Mouse (Mus musculus) liver, embryonic 16.5 days (tissue): ENCODE measurements around the gene Gatb. TPM values are rescaled to one million over a fixed set of nuclear protein-coding genes. Genes with fewer than 3 reads are reported as not detected.
A peak's percentile ranks its signal among the peaks of the same experiment; 100 is the strongest.

Source experiments
- ATAC-seq: fragments of 200-750 bp; cut with Nextera tagmentation; 2 replicates; pipeline ENCODE4 v1.8.0; 2017; ENCODE audit warnings: low read depth, mild to moderate bottlenecking, moderate number of reproducible peaks, moderate library complexity
- H3K27ac ChIP-seq: fragments of 300-500 bp; sonication (generic); 2 replicates; pipeline ENCODE4 v1.5.1; 2014; ENCODE audit warnings: mild to moderate bottlenecking, low read length
- H3K27me3 ChIP-seq: fragments of 300-500 bp; sonication (generic); 2 replicates; pipeline ENCODE4 v1.6.1; 2014; ENCODE audit warnings: low read depth, low read length, mixed read lengths; ENCODE audit not compliant: control insufficient read depth, insufficient read depth
- H3K36me3 ChIP-seq: fragments of 300-500 bp; sonication (generic); 2 replicates; pipeline ENCODE4 v1.6.1; 2014; ENCODE audit warnings: mild to moderate bottlenecking; ENCODE audit not compliant: control insufficient read depth, insufficient read depth
- H3K4me1 ChIP-seq: fragments of 300-500 bp; sonication (generic); 2 replicates; pipeline ENCODE4 v1.6.1; 2014; ENCODE audit warnings: low read depth, low read length, mixed read lengths; ENCODE audit not compliant: control insufficient read depth
- H3K4me2 ChIP-seq: fragments of 300-500 bp; sonication (generic); 2 replicates; pipeline ENCODE4 v1.6.1; 2014; ENCODE audit warnings: low read depth, low read length, mixed read lengths
- H3K4me3 ChIP-seq: fragments of 300-500 bp; sonication (generic); 2 replicates; pipeline ENCODE4 v1.5.1; 2014; ENCODE audit warnings: low read depth, mild to moderate bottlenecking, low read length
- H3K9ac ChIP-seq: fragments of 300-500 bp; sonication (generic); 2 replicates; pipeline ENCODE4 v1.6.1; 2014; ENCODE audit warnings: low read depth, low read length
- H3K9me3 ChIP-seq: fragments of 300-500 bp; sonication (generic); replicated peaks from 2 replicates; pipeline ENCODE4 v1.6.1; 2016; ENCODE audit warnings: low read length; ENCODE audit not compliant: control insufficient read depth
- WGBS: fragments of 180-500 bp; shearing (Covaris S2); extraction: QIAGEN DNeasy Blood & Tissue Kit; methylation state at CpG from one replicate; pipeline ENCODE4 v1.1.7; 2014; ENCODE audit not compliant: insufficient replicate concordance; 5-methylcytosine and 5-hydroxymethylcytosine counted together
- polyA plus RNA-seq: library from polyadenylated mRNA; unstranded; fragments of >200 nt; fragmentation: Nextera tagmentation; extraction: Ambion mirVana; gene quantifications from 2 replicates; pipeline ENCODE4 v1.2.1, GENCODE M21; 2015

The Gatb gene
- polyA plus RNA-seq, 1 experiment from 2014 or later = 16.9 TPM

GRCm38 (mm10) chr3:85661926-85662813 is 88.3 kb downstream of the Gatb start:
- Histone ChIP-seq H3K27me3 (no peaks in the 10 kb centered on the region), H3K36me3 (no peaks in the 10 kb centered on the region), H3K4me2 (no peak overlapping the region), H3K9ac (no peak overlapping the region), H3K4me3 (no peak overlapping the region), H3K27ac (no peak overlapping the region), H3K4me1 (no peaks in the 10 kb centered on the region), H3K9me3 (no peaks in the 10 kb centered on the region)
- ATAC-seq = no peak
- WGBS = 61% methylated on average over 10 of the region's 10 CpGs

- Histone ChIP-seq H3K9me3 (no peaks in the 10 kb centered on the region), H3K9ac (no peak overlapping the region), H3K4me2 (no peak overlapping the region), H3K27me3 (no peaks in the 10 kb centered on the region), H3K36me3 (no peaks in the 10 kb centered on the region), H3K4me3 (no peak overlapping the region), H3K27ac (no peak overlapping the region), H3K4me1 (no peaks in the 10 kb centered on the region)
- WGBS = 68% methylated on average over 5 of the region's 5 CpGs
- no peak for ATAC-seq
These were observed 89.9 kb downstream of the Gatb start for GRCm38 (mm10) chr3:85663826-85664225.

GRCm38 (mm10) chr3:85664591-85665171 is 90.8 kb downstream of the Gatb start:
- Histone ChIP-seq H3K4me3 (no peak overlapping the region), H3K27me3 (no peaks in the 10 kb centered on the region), H3K4me2 (no peak overlapping the region), H3K9ac (no peak overlapping the region), H3K27ac (no peak overlapping the region), H3K36me3 (no peaks in the 10 kb centered on the region), H3K9me3 (no peaks in the 10 kb centered on the region), H3K4me1 (no peaks in the 10 kb centered on the region)
- 67% methylated on average over 10 of the region's 10 CpGs for WGBS
- no peak for ATAC-seq

GRCm38 (mm10) chr3:85666166-85666565 is 92.2 kb downstream of the Gatb start:
- Histone ChIP-seq H3K4me1 (no peaks in the 10 kb centered on the region), H3K4me3 (no peak overlapping the region), H3K27ac (no peak overlapping the region), H3K27me3 (no peaks in the 10 kb centered on the region), H3K36me3 (no peaks in the 10 kb centered on the region), H3K9me3 (no peaks in the 10 kb centered on the region), H3K9ac (no peak overlapping the region), H3K4me2 (no peak overlapping the region)
- WGBS = 60% methylated on average over 3 of the region's 3 CpGs
- no peak for ATAC-seq

- Histone ChIP-seq H3K4me3 (no peak overlapping the region), H3K9ac (no peak overlapping the region), H3K27me3 (no peaks in the 10 kb centered on the region), H3K4me1 (no peaks in the 10 kb centered on the region), H3K36me3 (no peaks in the 10 kb centered on the region), H3K9me3 (no peaks in the 10 kb centered on the region), H3K27ac (no peak overlapping the region), H3K4me2 (no peak overlapping the region)
- WGBS = 64% methylated on average over 12 of the region's 12 CpGs
- no peak for ATAC-seq
These were observed 92.8 kb downstream of the Gatb start for GRCm38 (mm10) chr3:85666736-85667135.

GRCm38 (mm10) chr3:85667683-85668082 is 93.8 kb downstream of the Gatb start:
- Histone ChIP-seq H3K9ac (no peak overlapping the region), H3K27ac (no peak overlapping the region), H3K4me3 (no peak overlapping the region), H3K36me3 (no peaks in the 10 kb centered on the region), H3K4me1 (no peaks in the 10 kb centered on the region), H3K9me3 (no peaks in the 10 kb centered on the region), H3K27me3 (no peaks in the 10 kb centered on the region), H3K4me2 (no peak overlapping the region)
- WGBS = 79% methylated on average over 6 of the region's 6 CpGs
- no peak for ATAC-seq

GRCm38 (mm10) chr3:85669844-85670243 is 95.9 kb downstream of the Gatb start:
- WGBS = 54% methylated on average over 6 of the region's 6 CpGs
- no peak for ATAC-seq
- Histone ChIP-seq H3K27me3 (no peaks in the 10 kb centered on the region), H3K27ac (no peak overlapping the region), H3K36me3 (no peaks in the 10 kb centered on the region), H3K4me3 (no peak overlapping the region), H3K9me3 (no peaks in the 10 kb centered on the region), H3K9ac (no peak overlapping the region), H3K4me1 (no peaks in the 10 kb centered on the region), H3K4me2 (no peak overlapping the region)

GRCm38 (mm10) chr3:85677133-85677532 is 103.2 kb downstream of the Gatb start:
- WGBS = 64% methylated on average over 8 of the region's 8 CpGs
- no peaks in the 10 kb centered on the region for H3K36me3 ChIP-seq
- no peaks in the 10 kb centered on the region for H3K27me3 ChIP-seq
- no peak overlapping the region for H3K27ac ChIP-seq
- no peak for ATAC-seq
- no peak overlapping the region for H3K4me3 ChIP-seq
- no peak overlapping the region for H3K9ac ChIP-seq
- no peak overlapping the region for H3K4me2 ChIP-seq
- H3K9me3 ChIP-seq = no peaks in the 10 kb centered on the region
- H3K4me1 ChIP-seq = no peaks in the 10 kb centered on the region

GRCm38 (mm10) chr3:85677952-85678351 is 104.0 kb downstream of the Gatb start:
- H3K4me2 ChIP-seq = no peak overlapping the region
- no peaks in the 10 kb centered on the region for H3K27me3 ChIP-seq
- 0 out of 2 replicates have a peak, but pooled peaks have one; percentile 24 for ATAC-seq
- H3K9ac ChIP-seq = no peak overlapping the region
- H3K27ac ChIP-seq = no peak overlapping the region
- no peak overlapping the region for H3K4me3 ChIP-seq
- no peaks in the 10 kb centered on the region for H3K36me3 ChIP-seq
- WGBS = 58% methylated on average over 3 of the region's 3 CpGs
- no peaks in the 10 kb centered on the region for H3K4me1 ChIP-seq
- H3K9me3 ChIP-seq = no peaks in the 10 kb centered on the region
